Mouse (Mus musculus) lung, postnatal 36 days (tissue): Measurements from ENCODE around the gene Gapvd1.
"Not testable (repeated sequence)": the region's sequence is repeated elsewhere in the genome, so short reads cannot be mapped to it uniquely, and the experiment has no call there.

ENCODE experiments used
- DNase-seq: peaks from one replicate; pipeline ENCODE4 v3.0.0; 2022; ENCODE audit warnings: mixed read lengths

Gapvd1 gene

DNA sequence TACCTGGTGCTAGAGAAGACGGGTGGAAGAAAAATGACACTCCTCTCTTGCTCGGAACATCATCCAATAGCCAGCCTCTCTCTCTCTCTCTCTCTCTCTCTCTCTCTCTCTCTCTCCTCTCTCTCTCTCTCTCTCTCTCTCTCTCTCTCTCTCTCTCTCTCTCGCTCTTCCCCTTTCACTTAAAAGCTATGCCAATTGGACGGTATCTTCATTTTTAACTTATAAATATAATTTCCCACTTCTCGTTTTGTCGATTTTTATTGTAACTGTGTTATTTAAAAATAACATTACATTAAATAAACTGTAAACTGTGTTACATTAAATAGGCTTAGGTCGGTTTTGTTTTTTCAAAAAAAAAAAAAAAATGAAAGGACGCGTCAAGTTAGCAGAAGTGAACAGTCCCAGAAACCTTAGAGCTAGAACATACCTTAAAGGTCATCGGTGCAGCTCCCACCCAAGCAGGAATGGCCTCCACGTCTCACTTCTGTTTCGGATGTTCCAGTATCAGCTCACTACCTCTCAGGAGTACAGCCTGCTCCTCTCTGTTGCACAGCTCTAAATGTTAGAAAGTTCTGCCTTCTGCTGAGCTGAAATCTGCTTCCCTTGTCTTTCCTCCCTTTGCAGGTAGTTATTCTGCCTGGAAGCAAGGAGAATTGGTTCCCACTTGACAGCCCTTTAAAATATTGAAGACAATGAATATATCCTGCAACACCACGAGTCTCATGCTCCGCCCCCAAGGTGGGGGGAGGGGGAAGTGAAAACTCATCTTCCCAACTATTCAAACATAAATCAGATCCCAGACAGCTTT lies at the start of gene Gapvd1:
Gene Gapvd1 (minus strand): TSS at position 682 of the 808 bp plus-strand sequence.
- DNase-seq = peak; percentile 42

- DNase-seq = no peak
Observed at GRCm38 (mm10) chr2:34804815-34805214, 49.8 kb upstream of the Gapvd1 start.

GRCm38 (mm10) chr2:34804172-34804571 lies 49.1 kb upstream of the Gapvd1 start:
- no peak for DNase-seq

- no peak for DNase-seq
Observed at GRCm38 (mm10) chr2:34803746-34804145, 48.7 kb upstream of the Gapvd1 start.

DNA sequence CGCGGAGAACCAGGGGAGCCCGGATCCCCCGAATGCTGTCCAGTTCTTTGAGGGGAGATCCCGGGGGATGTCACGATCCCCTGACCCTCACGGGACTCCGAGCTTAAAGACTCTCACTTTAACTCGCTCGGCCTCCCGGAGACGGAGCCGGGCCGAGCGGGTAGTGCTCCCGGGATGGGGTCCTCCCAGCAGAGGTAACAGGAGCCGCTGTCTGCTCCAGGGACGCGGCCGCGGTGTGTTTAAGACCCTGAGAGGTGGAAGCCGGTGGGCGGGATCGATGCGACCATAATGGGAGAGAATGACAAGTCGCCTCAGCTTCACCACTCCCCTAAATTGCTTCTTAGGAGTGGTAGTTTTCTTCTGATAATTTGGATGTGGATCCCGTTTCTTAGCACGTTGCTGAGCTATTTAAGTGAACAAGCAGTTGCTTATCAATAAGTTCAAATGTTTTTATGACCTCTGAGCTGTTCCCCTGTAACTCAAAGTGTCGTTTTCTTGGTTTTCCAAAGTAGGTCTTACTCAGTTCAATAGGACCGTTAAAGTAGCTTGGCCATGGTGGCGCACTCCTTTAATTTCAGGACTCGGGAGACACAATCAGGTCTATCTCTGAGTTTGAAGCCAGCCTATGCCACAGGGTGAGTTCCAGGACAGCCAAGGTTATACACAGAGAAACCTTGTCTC lies 47.7 kb upstream of the Gapvd1 start:
- peak; percentile 32 for DNase-seq

GRCm38 (mm10) chr2:34801516-34802482 lies 46.8 kb upstream of the Gapvd1 start:
- peak; percentile 99 for DNase-seq

- no peak for DNase-seq
Observed at GRCm38 (mm10) chr2:34800371-34800770, 45.3 kb upstream of the Gapvd1 start.

- peak; percentile 92 for DNase-seq
Observed at GRCm38 (mm10) chr2:34799357-34800256, 44.6 kb upstream of the Gapvd1 start, which contains the start of gene Rabepk. TSS of gene Rabepk (minus strand) at chr2:34799912.

- DNase-seq = no peak
Observed at GRCm38 (mm10) chr2:34795426-34795825, 40.4 kb upstream of the Gapvd1 start.

GRCm38 (mm10) chr2:34794511-34794910 lies 39.5 kb upstream of the Gapvd1 start:
- DNase-seq = no peak

DNA sequence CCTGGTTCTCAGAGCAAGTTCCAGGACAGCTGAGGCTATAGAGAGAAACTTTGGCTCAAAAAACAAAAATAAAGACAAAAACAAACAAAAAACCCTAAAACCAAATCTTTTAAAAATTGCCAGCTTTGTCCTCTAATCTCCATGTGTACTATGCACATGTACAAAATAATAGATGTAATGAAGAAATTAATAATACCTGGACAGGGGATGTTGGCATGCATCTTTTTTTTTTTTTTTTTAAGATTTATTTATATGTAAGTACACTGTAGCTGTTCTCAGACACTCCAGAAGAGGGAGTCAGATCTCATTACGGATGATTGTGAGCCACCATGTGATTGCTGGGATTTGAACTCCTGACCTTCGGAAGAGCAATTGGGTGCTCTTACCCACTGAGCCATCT lies 37.5 kb upstream of the Gapvd1 start:
- not testable (repeated sequence) for DNase-seq

DNA sequence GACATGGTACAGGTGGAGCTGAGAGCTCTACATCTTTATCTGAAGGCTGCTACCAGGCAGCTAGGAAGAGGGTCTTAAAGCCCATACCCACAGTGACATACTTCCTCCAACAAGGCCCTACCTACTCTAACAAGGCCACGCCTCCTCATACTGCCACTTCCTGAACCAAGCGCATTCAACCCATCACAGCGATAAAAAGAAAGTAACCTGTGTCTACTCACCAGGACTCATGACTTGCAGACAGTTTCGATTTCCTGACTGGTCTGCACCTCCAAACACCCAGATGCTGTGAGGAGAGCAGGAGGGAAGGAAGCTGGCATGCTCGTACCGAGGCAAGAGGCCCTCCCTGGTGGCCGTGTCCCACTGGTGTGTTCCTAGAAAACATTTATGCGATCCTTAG lies 35.2 kb upstream of the Gapvd1 start:
- peak; percentile 47 for DNase-seq

GRCm38 (mm10) chr2:34784085-34784484 lies 29.1 kb upstream of the Gapvd1 start:
- peak; percentile 81 for DNase-seq

GRCm38 (mm10) chr2:34783064-34784020 lies 28.3 kb upstream of the Gapvd1 start:
- no peak for DNase-seq

DNA sequence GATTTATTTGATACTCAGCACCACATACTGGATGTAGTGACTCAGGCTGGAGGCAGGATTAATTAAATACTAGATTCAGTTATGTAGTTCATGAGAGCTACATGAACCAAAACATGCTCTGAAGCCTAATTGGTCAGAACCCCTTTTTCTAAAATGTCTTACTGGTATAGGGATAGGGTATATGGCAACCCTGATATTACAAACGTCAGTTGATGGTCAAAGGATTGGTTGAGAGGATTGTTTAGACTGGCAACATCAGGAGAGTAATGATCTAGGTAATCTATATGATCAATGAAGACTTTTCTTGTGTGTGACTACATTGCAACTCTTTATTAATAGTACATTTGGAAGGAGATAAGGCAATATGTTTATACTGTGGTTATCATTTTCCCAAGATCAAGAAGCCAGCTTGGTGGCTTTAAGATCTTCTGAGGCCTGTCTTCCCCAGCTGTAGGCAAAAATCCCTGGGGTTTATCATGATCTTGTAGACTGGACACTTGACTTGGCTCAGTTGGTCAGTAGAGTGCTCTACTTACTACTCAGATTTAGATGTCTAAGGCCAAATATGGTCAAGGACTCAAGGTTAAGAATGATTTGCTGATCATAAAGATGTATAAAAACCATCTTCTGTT lies 22.3 kb upstream of the Gapvd1 start:
- DNase-seq = no peak

- no peak for DNase-seq
Observed at GRCm38 (mm10) chr2:34774493-34774892, 19.5 kb upstream of the Gapvd1 start.

GRCm38 (mm10) chr2:34773673-34774072 lies 18.6 kb upstream of the Gapvd1 start:
- no peak for DNase-seq

DNA sequence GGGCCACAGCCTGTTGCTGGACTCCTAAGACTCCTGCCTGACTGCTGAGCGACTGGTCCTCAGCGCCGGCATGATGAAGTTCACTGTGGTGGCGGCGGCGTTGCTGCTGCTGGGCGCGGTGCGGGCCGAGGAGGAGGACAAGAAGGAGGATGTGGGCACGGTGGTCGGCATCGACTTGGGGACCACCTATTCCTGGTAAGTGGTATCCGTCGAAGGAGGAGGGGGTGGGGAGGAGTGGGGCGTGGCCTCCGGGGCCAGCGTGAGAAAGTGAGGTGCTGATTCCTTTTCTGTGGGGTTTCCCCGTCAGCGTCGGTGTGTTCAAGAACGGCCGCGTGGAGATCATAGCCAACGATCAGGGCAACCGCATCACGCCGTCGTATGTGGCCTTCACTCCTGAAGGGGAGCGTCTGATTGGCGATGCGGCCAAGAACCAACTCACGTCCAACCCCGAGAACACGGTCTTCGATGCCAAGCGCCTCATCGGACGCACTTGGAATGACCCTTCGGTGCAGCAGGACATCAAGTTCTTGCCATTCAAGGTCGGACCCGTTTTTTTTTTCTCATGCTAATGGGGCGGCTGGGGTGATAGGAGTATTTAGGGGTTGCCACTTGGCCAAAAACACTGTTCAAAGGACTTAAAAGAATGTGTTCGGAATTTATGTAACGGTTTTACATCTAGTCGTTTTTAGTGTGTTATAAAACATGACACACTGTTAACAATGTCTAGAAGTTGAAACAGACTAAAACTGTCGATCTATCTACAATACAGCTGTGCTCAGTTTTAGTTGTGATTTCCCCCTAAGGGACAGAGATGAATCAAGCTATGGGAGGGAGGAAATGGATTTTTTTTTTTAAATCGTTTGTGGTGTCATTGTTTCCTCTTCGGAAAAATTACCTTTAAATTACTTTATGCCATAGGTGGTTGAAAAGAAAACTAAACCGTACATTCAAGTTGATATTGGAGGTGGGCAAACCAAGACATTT lies 17.5 kb upstream of the Gapvd1 start:
- DNase-seq = peak; percentile 58
